Mouse (Mus musculus) heart, embryonic 15.5 days (tissue): ENCODE measurements around the gene Asb8. TPM values are rescaled to one million over a fixed set of nuclear protein-coding genes. Genes with fewer than 3 reads are reported as not detected.
A peak's percentile ranks its signal among the peaks of the same experiment; 100 is the strongest.

Source experiments
- ATAC-seq: fragments of 200-750 bp; cut with Nextera tagmentation; replicated peaks from 2 replicates; pipeline ENCODE4 v1.8.0; 2017; ENCODE audit warnings: low read depth, moderate TSS enrichment; ENCODE audit not compliant: insufficient number of reproducible peaks, insufficient read depth, low FRiP score
- H3K27ac ChIP-seq: fragments of 300-500 bp; sonication (generic); 2 replicates; pipeline ENCODE4 v1.5.1; 2015; ENCODE audit warnings: mild to moderate bottlenecking, inconsistent platforms
- H3K27me3 ChIP-seq: fragments of 300-500 bp; sonication (generic); 2 replicates; pipeline ENCODE4 v1.6.1; 2015; ENCODE audit warnings: inconsistent platforms
- H3K36me3 ChIP-seq: fragments of 300-500 bp; sonication (generic); 2 replicates; pipeline ENCODE4 v1.6.1; 2015; ENCODE audit warnings: mild to moderate bottlenecking, inconsistent platforms
- H3K4me1 ChIP-seq: fragments of 300-500 bp; sonication (generic); replicated peaks from 2 replicates; pipeline ENCODE4 v1.6.1; 2015; ENCODE audit warnings: inconsistent platforms
- H3K4me2 ChIP-seq: fragments of 300-500 bp; sonication (generic); 2 replicates; pipeline ENCODE4 v1.6.1; 2015; ENCODE audit warnings: inconsistent platforms, mild to moderate bottlenecking, moderate library complexity
- H3K4me3 ChIP-seq: fragments of 300-500 bp; sonication (generic); 2 replicates; pipeline ENCODE4 v1.5.1; 2015; ENCODE audit warnings: mild to moderate bottlenecking, inconsistent platforms
- H3K9ac ChIP-seq: fragments of 300-500 bp; sonication (generic); 2 replicates; pipeline ENCODE4 v1.6.1; 2015; ENCODE audit warnings: mild to moderate bottlenecking, inconsistent platforms
- H3K9me3 ChIP-seq: fragments of 300-500 bp; sonication (generic); replicated peaks from 2 replicates; pipeline ENCODE4 v1.6.1; 2016; ENCODE audit warnings: inconsistent platforms
- WGBS: fragments of 180-500 bp; shearing (Covaris S2); methylation state at CpG from one replicate; pipeline ENCODE4 v1.1.7; 2015; ENCODE audit warnings: mixed read lengths; 5-methylcytosine and 5-hydroxymethylcytosine counted together
- polyA plus RNA-seq: library from polyadenylated mRNA; unstranded; fragments of >200 nt; fragmentation: Nextera tagmentation; extraction: Ambion mirVana; gene quantifications from 2 replicates; pipeline ENCODE4 v1.2.1, GENCODE M21; 2015

The Asb8 gene
- polyA plus RNA-seq, 1 experiment from 2014 or later = 77.6 TPM

GRCm38 (mm10) chr15:98135671-98136070 lies 29.8 kb downstream of the Asb8 start:
- H3K9me3 ChIP-seq = no peaks in the 10 kb centered on the region
- no peak for ATAC-seq
- no peak overlapping the region for H3K4me2 ChIP-seq
- 0 out of 2 replicates have a peak, but pooled peaks cover 2% of the 10 kb centered on the region for H3K4me1 ChIP-seq
- H3K36me3 ChIP-seq = peaks cover 90% of the 10 kb centered on the region
- H3K4me3 ChIP-seq = no peak overlapping the region
- H3K9ac ChIP-seq = no peak overlapping the region
- 93% methylated on average over 13 of the region's 13 CpGs for WGBS
- H3K27me3 ChIP-seq = no peaks in the 10 kb centered on the region
- H3K27ac ChIP-seq = no peak overlapping the region

DNA sequence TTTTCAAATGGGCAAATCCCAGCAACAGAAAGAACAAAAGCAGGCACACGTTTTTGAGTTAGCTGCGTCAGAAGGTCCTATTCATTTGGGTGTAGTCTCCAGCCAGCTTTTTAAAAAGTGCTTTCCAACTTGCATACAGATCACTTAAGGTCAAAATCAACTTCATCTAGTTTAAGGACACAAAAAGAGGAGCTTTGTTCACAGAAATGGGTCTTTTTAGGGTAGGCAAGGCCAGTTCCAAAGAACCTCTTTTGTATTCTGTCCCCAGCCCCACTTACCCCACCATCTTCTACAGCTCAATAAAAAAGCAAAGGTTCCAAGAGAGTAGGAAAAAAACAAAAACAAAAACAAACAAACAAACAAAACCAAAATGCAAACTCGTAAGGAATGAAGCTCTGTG lies 30.8 kb downstream of the Asb8 start:
- Histone ChIP-seq H3K9me3 (no peaks in the 10 kb centered on the region), H3K4me2 (no peak overlapping the region), H3K4me1 (0 out of 2 replicates have a peak, but pooled peaks cover 2% of the 10 kb centered on the region), H3K27ac (no peak overlapping the region), H3K9ac (no peak overlapping the region), H3K27me3 (no peaks in the 10 kb centered on the region), H3K4me3 (no peak overlapping the region), H3K36me3 (peaks cover 90% of the 10 kb centered on the region)
- ATAC-seq = no peak
- 79% methylated on average over 3 of the region's 3 CpGs for WGBS

DNA sequence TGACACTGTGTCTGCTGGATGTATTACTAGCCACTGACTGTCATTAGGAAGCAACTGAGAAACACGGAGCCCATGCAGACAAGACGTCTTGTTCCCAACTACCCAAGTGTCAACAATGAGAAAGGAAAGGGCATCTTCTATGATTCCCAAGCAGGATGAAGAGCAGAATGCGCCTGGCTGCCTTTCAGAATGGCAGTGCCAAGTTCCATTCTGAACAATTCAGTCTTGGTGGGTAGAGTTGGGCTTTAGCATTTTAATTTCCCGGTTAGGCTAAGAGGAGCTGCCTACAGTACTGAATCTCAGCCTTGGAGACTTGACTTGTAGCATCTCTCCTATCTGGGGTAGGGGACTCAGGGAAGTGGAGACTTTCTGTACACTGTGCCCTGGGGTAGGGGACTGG lies 31.4 kb downstream of the Asb8 start:
- Histone ChIP-seq H3K4me1 (no peaks in the 10 kb centered on the region), H3K4me2 (no peak overlapping the region), H3K9me3 (no peaks in the 10 kb centered on the region), H3K27ac (no peak overlapping the region), H3K9ac (no peak overlapping the region), H3K27me3 (no peaks in the 10 kb centered on the region), H3K36me3 (peaks cover 89% of the 10 kb centered on the region), H3K4me3 (no peak overlapping the region)
- WGBS = 93% methylated on average over 4 of the region's 4 CpGs
- no peak for ATAC-seq

- no peak for ATAC-seq
- H3K36me3 ChIP-seq = peaks cover 90% of the 10 kb centered on the region
These were observed 32.0 kb downstream of the Asb8 start for GRCm38 (mm10) chr15:98133471-98133870.

DNA sequence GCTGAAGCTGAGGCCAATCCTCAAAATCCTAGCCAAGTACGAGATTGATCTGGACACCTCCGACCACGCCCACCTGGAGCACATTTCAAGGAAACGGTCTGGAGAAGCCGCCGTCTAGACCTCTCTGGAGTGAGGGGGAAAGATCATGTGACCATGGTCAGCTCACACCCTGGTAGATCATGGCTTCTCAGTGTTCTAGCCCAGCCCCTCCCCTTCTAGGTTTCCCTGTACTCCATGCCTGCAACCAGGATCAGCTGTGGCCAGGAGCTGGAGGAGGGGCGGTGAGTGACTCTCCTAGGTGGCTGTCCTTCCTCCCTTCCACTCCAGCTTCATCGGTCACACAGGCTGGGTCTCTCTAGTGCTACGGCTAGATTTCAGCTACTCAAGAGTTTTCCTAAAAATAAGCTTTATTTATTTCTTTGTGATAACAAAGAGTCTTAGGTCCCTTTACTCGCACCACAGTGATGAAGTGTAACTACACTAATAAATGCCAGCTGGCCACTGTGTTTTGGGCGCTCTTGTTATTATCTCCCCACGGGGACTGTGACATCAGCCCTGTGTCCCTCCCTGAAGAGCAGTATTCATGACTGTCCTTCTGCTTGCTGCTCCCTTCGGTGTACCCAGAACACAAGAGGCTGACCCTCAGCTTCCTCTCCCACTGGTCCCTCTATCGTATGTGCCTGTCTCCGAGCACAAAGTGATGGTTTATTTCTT lies 33.3 kb downstream of the Asb8 start:
- Histone ChIP-seq H3K27me3 (no peaks in the 10 kb centered on the region), H3K36me3 (peaks cover 93% of the 10 kb centered on the region), H3K4me3 (no peak overlapping the region), H3K4me2 (no peak overlapping the region), H3K4me1 (no peaks in the 10 kb centered on the region), H3K9ac (no peak overlapping the region), H3K27ac (no peak overlapping the region), H3K9me3 (no peaks in the 10 kb centered on the region)
- no peak for ATAC-seq
- WGBS = 74% methylated on average over 15 of the region's 15 CpGs

More at GRCm38 (mm10) chr15:98133471-98133870, 32.0 kb downstream of the Asb8 start:
- Histone ChIP-seq H3K27me3 (no peaks in the 10 kb centered on the region), H3K4me3 (no peak overlapping the region), H3K4me2 (no peak overlapping the region), H3K9ac (no peak overlapping the region), H3K4me1 (no peaks in the 10 kb centered on the region), H3K27ac (no peak overlapping the region), H3K9me3 (no peaks in the 10 kb centered on the region)
- WGBS = 93% methylated on average over 3 of the region's 3 CpGs

DNA sequence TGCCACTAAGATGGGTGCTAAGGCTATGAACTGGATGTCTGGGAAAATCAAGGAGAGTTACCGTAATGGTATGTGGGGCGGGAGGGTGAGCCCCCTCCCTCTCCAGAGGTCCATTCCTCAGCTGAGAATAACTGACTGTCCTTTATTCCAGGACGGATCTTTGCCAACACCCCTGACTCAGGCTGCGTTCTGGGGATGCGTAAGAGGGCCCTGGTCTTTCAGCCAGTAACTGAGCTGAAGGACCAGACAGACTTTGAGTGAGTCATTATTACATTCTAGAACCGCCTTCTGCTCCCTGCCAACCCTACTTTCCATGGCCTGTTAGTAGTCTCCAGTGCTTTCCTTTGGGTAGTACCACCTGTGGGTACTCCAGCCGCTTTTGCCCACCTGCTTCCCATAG lies 34.0 kb downstream of the Asb8 start:
- Histone ChIP-seq H3K9me3 (no peaks in the 10 kb centered on the region), H3K4me3 (no peak overlapping the region), H3K4me2 (no peak overlapping the region), H3K4me1 (no peaks in the 10 kb centered on the region), H3K27me3 (no peaks in the 10 kb centered on the region), H3K36me3 (peaks cover 93% of the 10 kb centered on the region), H3K27ac (no peak overlapping the region), H3K9ac (no peak overlapping the region)
- 91% methylated on average over 7 of the region's 7 CpGs for WGBS
- no peak for ATAC-seq

GRCm38 (mm10) chr15:98131001-98131400 lies 34.4 kb downstream of the Asb8 start:
- Histone ChIP-seq H3K4me1 (no peaks in the 10 kb centered on the region), H3K36me3 (peaks cover 93% of the 10 kb centered on the region), H3K4me3 (no peak overlapping the region), H3K4me2 (no peak overlapping the region), H3K9me3 (no peaks in the 10 kb centered on the region), H3K27ac (no peak overlapping the region), H3K27me3 (no peaks in the 10 kb centered on the region), H3K9ac (no peak overlapping the region)
- no peak for ATAC-seq
- WGBS = 84% methylated on average over 4 of the region's 4 CpGs

DNA sequence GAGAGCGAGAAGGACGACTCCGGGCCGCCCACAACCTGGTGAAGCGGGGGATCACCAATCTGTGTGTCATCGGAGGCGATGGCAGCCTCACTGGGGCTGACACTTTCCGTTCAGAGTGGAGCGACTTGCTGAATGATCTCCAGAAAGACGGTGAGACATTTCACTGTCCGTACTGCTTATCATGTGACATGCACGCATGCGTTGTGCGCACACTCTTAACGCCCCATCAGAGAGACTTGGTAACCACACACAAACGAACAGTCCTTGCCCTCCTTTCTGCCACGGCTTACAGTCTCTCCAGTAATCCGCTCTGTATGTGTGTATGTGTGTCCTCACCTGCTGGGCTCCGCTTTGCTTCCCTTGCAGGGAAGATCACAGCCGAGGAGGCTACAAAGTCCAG lies 44.6 kb downstream of the Asb8 start:
- H3K36me3 ChIP-seq = peaks cover 90% of the 10 kb centered on the region

GRCm38 (mm10) chr15:98119363-98119762 lies 46.1 kb downstream of the Asb8 start:
- ATAC-seq = no peak
- H3K4me1 ChIP-seq = peaks cover 18% of the 10 kb centered on the region
- peaks cover 75% of the 10 kb centered on the region for H3K36me3 ChIP-seq
- H3K9me3 ChIP-seq = no peaks in the 10 kb centered on the region
- WGBS = 84% methylated on average over 12 of the region's 12 CpGs
- H3K27ac ChIP-seq = no peak overlapping the region
- no peaks in the 10 kb centered on the region for H3K27me3 ChIP-seq
- no peak overlapping the region for H3K4me2 ChIP-seq
- no peak overlapping the region for H3K4me3 ChIP-seq
- no peak overlapping the region for H3K9ac ChIP-seq

More for the DNA sequence above, 44.6 kb downstream of the Asb8 start:
- WGBS = 94% methylated on average over 20 of the region's 20 CpGs
- Histone ChIP-seq H3K9me3 (no peaks in the 10 kb centered on the region), H3K4me3 (no peak overlapping the region), H3K4me2 (no peak overlapping the region), H3K4me1 (peaks cover 5% of the 10 kb centered on the region), H3K9ac (no peak overlapping the region), H3K27me3 (no peaks in the 10 kb centered on the region), H3K27ac (no peak overlapping the region)
- no peak for ATAC-seq

- ATAC-seq = no peak
- Histone ChIP-seq H3K4me3 (no peak overlapping the region), H3K27me3 (no peaks in the 10 kb centered on the region), H3K4me1 (peaks cover 29% of the 10 kb centered on the region), H3K36me3 (peaks cover 54% of the 10 kb centered on the region), H3K9me3 (no peaks in the 10 kb centered on the region), H3K4me2 (no peak overlapping the region), H3K27ac (no peak overlapping the region), H3K9ac (no peak overlapping the region)
- 67% methylated on average over 5 of the region's 5 CpGs for WGBS
These were observed 49.1 kb downstream of the Asb8 start for GRCm38 (mm10) chr15:98116287-98116686.

DNA sequence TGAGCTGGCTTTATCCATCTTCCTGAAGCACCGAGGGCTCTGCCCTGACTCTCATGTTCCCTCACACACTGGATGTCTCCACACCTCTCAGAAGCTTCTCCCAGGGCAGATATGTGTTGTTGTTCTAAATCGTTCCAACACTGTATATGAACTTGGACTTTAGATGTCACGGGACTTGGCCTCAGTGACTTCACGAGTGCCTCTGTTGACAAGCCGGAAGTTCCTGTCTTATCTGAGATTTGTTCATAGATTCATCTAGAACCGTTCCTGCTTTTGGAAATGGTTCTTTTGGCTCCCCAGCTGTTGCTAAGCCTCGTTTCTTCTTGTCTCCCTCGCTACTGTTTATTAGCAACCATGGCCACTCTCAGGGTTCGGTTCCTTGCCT lies 49.7 kb downstream of the Asb8 start:
- no peaks in the 10 kb centered on the region for H3K27me3 ChIP-seq
- H3K9ac ChIP-seq = no peak overlapping the region
- WGBS = 69% methylated on average over 9 of the region's 9 CpGs
- no peak overlapping the region for H3K4me3 ChIP-seq
- peak overlapping the region; percentile 64; the same call in 1 of the 2 replicates for H3K27ac ChIP-seq
- no peaks in the 10 kb centered on the region for H3K9me3 ChIP-seq
- ATAC-seq = no peak
- peaks cover 33% of the 10 kb centered on the region for H3K4me1 ChIP-seq
- H3K36me3 ChIP-seq = peaks cover 49% of the 10 kb centered on the region
- no peak overlapping the region for H3K4me2 ChIP-seq
